Mouse (Mus musculus) urinary bladder, postnatal 36 days (tissue): ENCODE data around the gene Lemd2.
A peak's percentile ranks its signal among the peaks of the same experiment; 100 is the strongest.

Source experiments
- DNase-seq, 2 experiments: peaks; one replicate each; pipeline ENCODE4 v3.0.0; 2022; ENCODE audit warnings: low spot score in 2 of 2, mixed read lengths in 1 of 2

The Lemd2 gene

GRCm38 (mm10) chr17:27227258-27227657, 23.0 kb upstream of the Lemd2 start:
- no peak for DNase-seq

DNA sequence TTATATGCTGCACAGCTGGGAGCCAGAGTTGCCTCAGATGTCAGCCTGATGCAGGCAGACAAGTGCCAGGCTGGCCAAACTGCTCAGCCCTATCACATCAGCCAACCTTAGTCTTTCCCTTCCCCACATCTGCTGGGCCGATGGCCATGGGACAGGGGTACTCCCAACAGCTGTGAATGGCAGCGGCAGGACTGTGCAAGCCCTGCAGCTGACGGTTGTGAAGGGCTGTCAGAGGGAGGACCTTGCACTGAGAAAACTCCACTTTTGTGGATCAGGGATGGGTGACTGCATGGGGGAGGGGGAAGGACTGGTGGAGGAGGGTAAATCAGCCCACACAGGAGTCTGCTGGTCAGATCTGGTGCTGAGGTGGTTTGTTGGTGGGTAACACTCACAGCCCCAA, 22.4 kb upstream of the Lemd2 start:
- no peak for DNase-seq

GRCm38 (mm10) chr17:27225801-27226200, 21.5 kb upstream of the Lemd2 start:
- no peak for DNase-seq

DNA sequence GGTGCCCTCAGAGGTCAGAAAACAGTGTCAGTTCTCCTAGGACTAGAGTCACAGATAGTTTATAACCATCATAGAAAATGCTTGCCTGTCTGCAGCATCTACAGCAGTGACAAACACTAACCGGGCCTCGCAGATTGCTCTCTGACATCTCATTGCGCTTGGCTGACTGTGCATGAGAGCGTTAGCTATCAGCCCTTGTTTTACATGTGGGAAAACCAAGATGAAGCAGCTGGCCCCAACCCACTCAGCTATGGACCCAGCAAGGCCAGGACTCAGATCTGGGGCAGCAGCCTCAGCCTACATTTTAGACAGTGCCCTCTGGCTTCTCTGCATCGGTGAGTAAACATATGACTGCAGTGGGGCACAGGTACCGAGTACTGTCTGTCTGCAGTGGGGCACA, 19.6 kb upstream of the Lemd2 start:
- no peak for DNase-seq

GRCm38 (mm10) chr17:27221562-27221961, 17.3 kb upstream of the Lemd2 start:
- no peak for DNase-seq

- DNase-seq, result no peak
These were observed 14.6 kb upstream of the Lemd2 start for GRCm38 (mm10) chr17:27218916-27219315.

- DNase-seq, result no peak
These were observed 14.1 kb upstream of the Lemd2 start for GRCm38 (mm10) chr17:27218364-27218763.

GRCm38 (mm10) chr17:27212768-27213525, 8.7 kb upstream of the Lemd2 start:
- peak in 1 of 2 experiments; percentile 56 for DNase-seq

- no peak for DNase-seq
These were observed 7.7 kb upstream of the Lemd2 start for GRCm38 (mm10) chr17:27212006-27212405.

- DNase-seq, result peak; percentile 48 to 65
These were observed 2.9 kb upstream of the Lemd2 start for GRCm38 (mm10) chr17:27207113-27207707.

DNA sequence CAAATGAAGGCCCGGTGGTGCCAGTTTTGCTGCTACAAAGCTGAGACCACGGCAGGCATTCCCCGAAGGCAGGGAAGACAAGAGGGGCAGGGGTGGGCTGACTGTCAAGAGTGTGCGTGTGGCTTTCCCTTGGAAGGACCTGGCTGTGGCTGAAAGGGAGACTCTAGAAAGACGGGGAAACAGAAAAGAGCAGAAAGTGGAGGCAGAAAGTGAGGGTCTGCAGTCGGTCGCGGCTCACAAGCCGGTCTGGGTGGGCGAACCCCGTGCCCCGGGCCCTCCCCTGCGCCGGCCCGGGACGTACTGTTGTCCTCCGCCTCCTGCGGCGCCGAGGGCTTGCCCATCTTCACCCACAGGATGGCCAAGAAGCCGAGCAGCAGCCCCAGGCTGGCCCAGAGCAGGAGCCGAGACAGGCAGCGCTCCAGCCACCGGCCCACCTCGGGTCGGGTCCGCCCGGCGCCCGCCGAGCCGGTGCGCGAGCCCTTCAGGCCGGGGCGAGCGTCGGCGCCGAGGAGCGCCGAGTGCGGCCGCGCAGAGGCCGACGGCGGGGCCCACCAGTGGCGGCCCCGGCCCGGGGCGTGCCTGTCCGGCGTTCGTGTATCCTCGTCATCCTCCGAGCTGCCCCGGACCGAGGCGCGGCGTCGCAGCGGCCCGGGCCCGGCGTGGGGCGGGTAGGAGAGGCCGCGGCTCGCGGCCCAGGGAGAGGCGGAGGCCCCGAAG, 753 bp downstream of the Lemd2 start:
- no peak for DNase-seq

DNA sequence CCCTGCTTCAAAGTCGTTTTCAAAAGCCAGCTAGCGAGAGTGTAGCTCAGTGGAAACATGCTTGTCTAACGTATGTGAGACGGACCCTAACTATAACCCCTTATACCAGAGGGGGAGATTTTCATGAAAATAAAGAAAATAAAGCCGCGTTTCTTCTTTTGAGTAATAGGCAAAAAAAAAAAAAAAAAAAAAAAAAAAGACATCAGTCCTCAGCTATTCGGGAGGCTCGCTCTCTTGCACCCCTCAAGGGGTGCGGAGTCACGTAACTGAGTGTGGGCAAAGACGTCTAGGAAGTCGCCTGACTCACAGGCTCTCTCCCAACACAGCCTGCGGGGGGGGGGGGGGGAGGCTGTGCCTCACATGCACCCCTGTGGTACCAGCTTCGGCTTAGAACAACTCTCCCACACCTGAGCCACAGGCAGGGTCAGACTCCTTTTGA, 1.3 kb downstream of the Lemd2 start:
- no peak for DNase-seq

DNA sequence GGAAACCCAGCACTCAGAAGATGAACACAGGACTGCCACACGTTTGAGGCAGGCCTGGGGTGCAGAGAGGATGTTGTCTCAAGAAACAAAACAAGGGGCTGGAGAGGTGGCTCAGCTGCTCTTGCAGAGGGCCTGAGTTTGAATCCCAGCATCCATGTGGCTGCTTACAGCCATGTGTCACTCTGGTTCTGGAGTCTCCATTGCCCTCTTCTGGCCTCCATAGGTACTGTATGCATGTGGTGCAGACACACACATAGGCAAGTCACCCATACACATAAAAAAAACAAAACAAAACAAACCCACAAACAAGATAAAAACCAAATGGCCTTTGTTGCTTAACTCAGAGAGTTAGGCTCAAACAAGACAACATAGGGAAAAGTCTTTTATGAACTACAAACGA, 2.3 kb downstream of the Lemd2 start:
- DNase-seq, result no peak

- DNase-seq, result no peak
These were observed 3.5 kb downstream of the Lemd2 start for GRCm38 (mm10) chr17:27200801-27201200.

GRCm38 (mm10) chr17:27199864-27200263, 4.4 kb downstream of the Lemd2 start:
- DNase-seq, result no peak

- DNase-seq, result no peak
These were observed 5.1 kb downstream of the Lemd2 start for GRCm38 (mm10) chr17:27199205-27199604.

DNA sequence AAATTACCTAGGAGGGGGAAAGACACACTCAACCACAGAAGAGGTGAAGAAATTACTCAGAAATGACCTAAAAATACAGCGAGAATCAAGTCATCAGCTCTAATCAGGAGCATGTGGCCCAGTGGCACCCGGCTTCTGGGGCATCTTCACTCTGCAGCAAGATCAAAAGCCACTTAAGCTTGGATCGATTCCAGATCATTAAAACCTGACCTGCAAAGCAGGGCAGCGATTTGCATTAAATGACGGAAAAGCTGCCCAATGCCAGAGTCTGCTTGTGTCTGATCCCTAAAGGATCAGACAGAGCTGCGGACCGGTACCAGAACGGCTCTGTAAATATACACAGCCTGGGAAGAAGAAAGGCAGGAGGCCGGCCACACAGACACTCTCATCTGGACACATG, 8.1 kb downstream of the Lemd2 start:
- DNase-seq, result no peak

- DNase-seq, result no peak
These were observed 9.7 kb downstream of the Lemd2 start for GRCm38 (mm10) chr17:27194258-27195185.

GRCm38 (mm10) chr17:27191804-27192203, 12.5 kb downstream of the Lemd2 start:
- no peak for DNase-seq

DNA sequence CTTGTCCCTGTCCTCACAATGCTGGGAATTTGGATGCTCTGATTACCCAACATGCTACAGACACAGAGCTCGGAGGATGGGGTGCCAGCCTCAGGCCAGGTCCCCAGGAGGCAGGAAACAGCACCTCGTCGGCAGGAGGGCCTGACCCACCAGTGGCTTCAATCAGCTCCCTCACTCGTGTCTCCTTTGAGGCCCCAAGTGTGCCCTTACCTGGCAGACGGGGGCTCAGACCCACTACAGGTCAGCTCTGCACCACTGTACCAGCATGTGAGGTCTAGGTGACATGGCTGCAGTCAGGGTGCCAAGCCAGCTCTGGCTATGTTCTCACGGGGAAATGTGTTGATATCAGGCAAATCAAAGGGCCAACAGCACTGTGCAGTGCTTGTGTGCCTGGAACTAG, 13.1 kb downstream of the Lemd2 start:
- no peak for DNase-seq

DNA sequence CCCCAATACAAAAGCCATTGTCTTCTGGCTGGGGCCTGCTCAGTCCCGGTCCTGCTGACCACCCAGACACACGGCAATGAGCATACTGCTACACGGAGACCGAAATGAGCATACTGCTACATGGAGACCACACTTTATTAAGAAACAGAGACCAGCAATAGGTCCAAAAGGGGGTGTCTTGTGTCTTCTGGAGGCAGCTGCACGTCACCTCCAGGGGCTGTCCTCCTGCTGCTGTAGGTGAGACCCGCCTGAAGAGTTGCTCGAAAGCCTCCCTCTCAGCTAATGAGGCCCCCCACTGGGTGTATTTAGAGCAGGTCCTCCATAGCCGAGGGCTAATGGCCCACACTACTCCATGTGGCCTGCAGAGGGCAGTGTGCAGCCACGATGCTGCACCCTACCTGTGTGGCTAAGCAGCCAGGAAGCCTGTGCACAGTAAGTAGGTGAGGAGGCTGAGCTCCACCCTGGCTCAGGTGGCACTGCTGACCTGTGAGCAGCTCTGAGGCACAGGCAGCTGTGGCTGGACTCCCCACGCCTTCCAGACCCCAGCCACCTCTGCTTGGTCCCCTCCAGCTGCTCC, 14.5 kb downstream of the Lemd2 start:
- peak; percentile 43 to 61 for DNase-seq
